Mouse (Mus musculus) hindbrain, embryonic 12.5 days (tissue): ENCODE data around the gene Zbtb20. TPM values are rescaled to one million over a fixed set of nuclear protein-coding genes. Genes with fewer than 3 reads are reported as not detected.

ENCODE experiments used
- ATAC-seq: fragments of 200-750 bp; cut with Nextera tagmentation; 2 replicates; pipeline ENCODE4 v1.8.0; 2017; ENCODE audit warnings: moderate TSS enrichment; ENCODE audit not compliant: low FRiP score
- H3K27ac ChIP-seq: fragments of 300-500 bp; sonication (generic); 2 replicates; pipeline ENCODE4 v1.5.1; 2016; ENCODE audit warnings: mild to moderate bottlenecking
- H3K27me3 ChIP-seq: fragments of 300-500 bp; sonication (generic); 2 replicates; pipeline ENCODE4 v1.6.1; 2016; ENCODE audit warnings: mild to moderate bottlenecking
- H3K36me3 ChIP-seq: fragments of 300-500 bp; sonication (generic); 2 replicates; pipeline ENCODE4 v1.6.1; 2016; ENCODE audit warnings: mild to moderate bottlenecking
- H3K4me1 ChIP-seq: fragments of 300-500 bp; sonication (generic); 2 replicates; pipeline ENCODE4 v1.6.1; 2016
- H3K4me2 ChIP-seq: fragments of 300-500 bp; sonication (generic); replicated peaks from 2 replicates; pipeline ENCODE4 v1.6.1; 2016; ENCODE audit warnings: mild to moderate bottlenecking
- H3K4me3 ChIP-seq: fragments of 300-500 bp; sonication (generic); 2 replicates; pipeline ENCODE4 v1.5.1; 2016; ENCODE audit warnings: mild to moderate bottlenecking
- H3K9ac ChIP-seq: fragments of 300-500 bp; sonication (generic); 2 replicates; pipeline ENCODE4 v1.6.1; 2016; ENCODE audit warnings: mild to moderate bottlenecking, moderate library complexity
- H3K9me3 ChIP-seq: fragments of 300-500 bp; sonication (generic); replicated peaks from 2 replicates; pipeline ENCODE4 v1.6.1; 2016; ENCODE audit warnings: mild to moderate bottlenecking
- WGBS: fragments of 180-500 bp; shearing (Covaris S2); methylation state at CpG from one replicate; pipeline ENCODE4 v1.1.7; 2016; 5-methylcytosine and 5-hydroxymethylcytosine counted together
- polyA plus RNA-seq: library from polyadenylated mRNA; unstranded; fragments of >200 nt; fragmentation: Nextera tagmentation; extraction: Ambion mirVana; gene quantifications from 2 replicates; pipeline ENCODE4 v1.2.1, GENCODE M21; 2016

Gene Zbtb20
- polyA plus RNA-seq, 1 experiment from 2014 or later = 64.6 TPM

GRCm38 (mm10) chr16:43385620-43386210, 510.0 kb downstream of the Zbtb20 start:
- Histone ChIP-seq H3K9me3 (no peaks in the 10 kb centered on the region), H3K9ac (no peak overlapping the region), H3K27me3 (no peaks in the 10 kb centered on the region), H3K36me3 (no peaks in the 10 kb centered on the region), H3K27ac (no peak overlapping the region), H3K4me1 (no peaks in the 10 kb centered on the region), H3K4me3 (no peak overlapping the region), H3K4me2 (no peak overlapping the region)
- no peak for ATAC-seq
- 56% methylated on average over 5 of the region's 5 CpGs for WGBS

GRCm38 (mm10) chr16:43386426-43386825, 510.7 kb downstream of the Zbtb20 start:
- Histone ChIP-seq H3K4me1 (no peaks in the 10 kb centered on the region), H3K4me2 (no peak overlapping the region), H3K36me3 (no peaks in the 10 kb centered on the region), H3K9ac (no peak overlapping the region), H3K4me3 (no peak overlapping the region), H3K27ac (no peak overlapping the region), H3K27me3 (no peaks in the 10 kb centered on the region), H3K9me3 (no peaks in the 10 kb centered on the region)
- WGBS = 85% methylated on average over 5 of the region's 5 CpGs
- no peak for ATAC-seq

GRCm38 (mm10) chr16:43388389-43388788, 512.7 kb downstream of the Zbtb20 start:
- WGBS = 95% methylated on average over 5 of the region's 5 CpGs
- Histone ChIP-seq H3K4me1 (no peaks in the 10 kb centered on the region), H3K9ac (no peak overlapping the region), H3K27ac (no peak overlapping the region), H3K36me3 (no peaks in the 10 kb centered on the region), H3K4me3 (no peak overlapping the region), H3K9me3 (no peaks in the 10 kb centered on the region), H3K27me3 (no peaks in the 10 kb centered on the region), H3K4me2 (no peak overlapping the region)
- ATAC-seq = no peak

GRCm38 (mm10) chr16:43390387-43390786, 514.7 kb downstream of the Zbtb20 start:
- Histone ChIP-seq H3K4me2 (no peak overlapping the region), H3K27me3 (no peaks in the 10 kb centered on the region), H3K9ac (no peak overlapping the region), H3K36me3 (no peaks in the 10 kb centered on the region), H3K27ac (no peak overlapping the region), H3K4me1 (no peaks in the 10 kb centered on the region), H3K9me3 (no peaks in the 10 kb centered on the region), H3K4me3 (no peak overlapping the region)
- no peak for ATAC-seq
- WGBS = 93% methylated on average over 4 of the region's 4 CpGs

DNA sequence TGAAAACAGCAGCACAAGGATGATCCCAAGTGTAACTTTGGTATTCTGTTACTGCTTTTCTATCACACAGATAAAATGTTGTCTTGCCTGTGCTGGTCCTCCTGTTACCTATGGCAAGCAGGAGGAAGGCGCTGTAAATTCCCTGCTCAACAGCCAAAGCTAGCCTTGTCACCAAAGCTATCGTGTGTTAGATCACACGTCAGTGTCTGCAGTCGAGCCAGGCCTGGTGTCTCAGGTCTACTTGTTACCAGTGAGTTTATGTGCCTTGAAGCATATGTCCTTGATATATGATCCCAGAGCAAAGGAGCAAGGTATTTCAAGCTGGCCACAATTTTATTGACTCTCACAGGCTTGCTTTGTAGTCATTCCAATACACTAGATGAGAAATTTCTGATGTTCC, 517.7 kb downstream of the Zbtb20 start:
- WGBS = 79% methylated on average over 4 of the region's 4 CpGs
- Histone ChIP-seq H3K9ac (no peak overlapping the region), H3K9me3 (no peaks in the 10 kb centered on the region), H3K4me2 (no peak overlapping the region), H3K27ac (no peak overlapping the region), H3K36me3 (no peaks in the 10 kb centered on the region), H3K4me1 (no peaks in the 10 kb centered on the region), H3K4me3 (no peak overlapping the region), H3K27me3 (no peaks in the 10 kb centered on the region)
- no peak for ATAC-seq

DNA sequence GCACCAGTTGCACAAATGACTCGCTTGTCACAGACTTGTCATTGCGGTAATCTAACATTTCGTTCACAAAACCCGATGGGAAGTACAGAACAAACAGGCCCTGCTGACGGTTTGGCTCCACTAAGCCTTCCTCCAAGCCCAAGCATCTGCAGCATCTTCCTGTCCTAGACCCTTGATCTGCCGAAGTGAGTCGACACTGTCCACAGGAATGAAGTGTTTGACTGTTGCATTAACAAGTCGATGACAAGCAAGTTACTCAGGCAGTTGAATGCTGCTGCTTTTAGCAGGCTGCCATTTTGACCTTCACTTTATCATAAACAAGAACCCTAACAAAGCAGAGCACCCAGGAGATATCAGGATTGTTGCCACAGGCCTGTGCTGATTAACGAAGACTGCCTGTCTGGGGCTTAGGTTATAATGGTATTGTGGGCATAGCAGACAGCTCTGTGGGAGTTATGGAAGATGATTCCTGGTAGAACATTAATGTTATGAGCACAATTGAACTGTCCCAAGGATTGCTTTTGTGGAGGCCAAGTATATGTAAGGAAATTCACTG, 518.4 kb downstream of the Zbtb20 start:
- no peak overlapping the region for H3K4me3 ChIP-seq
- no peak overlapping the region for H3K27ac ChIP-seq
- no peak for ATAC-seq
- no peaks in the 10 kb centered on the region for H3K36me3 ChIP-seq
- WGBS = 66% methylated on average over 9 of the region's 9 CpGs
- no peaks in the 10 kb centered on the region for H3K4me1 ChIP-seq
- H3K9ac ChIP-seq = no peak overlapping the region
- H3K9me3 ChIP-seq = no peaks in the 10 kb centered on the region
- H3K4me2 ChIP-seq = no peak overlapping the region
- H3K27me3 ChIP-seq = no peaks in the 10 kb centered on the region

GRCm38 (mm10) chr16:43394760-43395159, 519.1 kb downstream of the Zbtb20 start:
- Histone ChIP-seq H3K36me3 (no peaks in the 10 kb centered on the region), H3K27me3 (no peaks in the 10 kb centered on the region), H3K4me2 (no peak overlapping the region), H3K4me1 (no peaks in the 10 kb centered on the region), H3K9me3 (no peaks in the 10 kb centered on the region), H3K4me3 (no peak overlapping the region), H3K9ac (no peak overlapping the region), H3K27ac (no peak overlapping the region)
- ATAC-seq = no peak
- 88% methylated on average over 2 of the region's 2 CpGs for WGBS

DNA sequence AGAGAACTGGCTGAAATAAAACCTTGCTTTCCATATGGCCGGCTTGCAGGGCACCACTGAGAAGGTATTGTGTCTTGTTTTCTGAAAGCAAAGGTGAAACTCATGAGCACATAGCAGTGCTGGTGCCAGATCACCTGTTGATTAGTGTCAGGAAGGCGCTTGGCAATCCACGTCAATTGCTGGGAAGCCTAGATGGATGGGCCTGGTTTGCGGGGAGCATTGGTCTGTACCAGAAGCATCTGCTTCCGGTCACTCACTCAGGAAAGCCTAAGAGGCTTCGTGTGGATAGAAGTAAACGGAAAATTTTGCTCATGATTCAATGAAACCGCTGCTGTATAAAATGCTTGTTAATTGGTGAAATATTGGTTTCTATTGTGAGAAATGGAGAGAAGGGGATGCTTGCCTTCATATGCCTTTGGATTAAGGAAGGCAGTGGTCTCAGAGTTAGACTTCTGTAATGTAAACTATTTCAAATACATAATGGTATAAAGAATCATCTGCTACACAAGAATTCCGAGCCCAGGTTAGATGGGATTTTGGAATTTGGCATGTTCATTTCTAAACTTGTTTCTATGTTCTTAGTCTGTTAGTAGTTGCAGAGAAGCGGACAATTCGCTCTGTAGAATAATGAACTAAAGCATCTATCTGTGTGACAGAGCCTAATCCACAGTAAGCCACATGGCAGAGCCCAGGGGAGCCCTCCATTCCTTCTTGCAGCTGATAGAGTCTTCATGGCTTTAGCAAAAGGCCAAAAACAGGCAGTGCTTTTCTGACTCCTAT, 521.4 kb downstream of the Zbtb20 start:
- H3K27ac ChIP-seq = no peak overlapping the region

DNA sequence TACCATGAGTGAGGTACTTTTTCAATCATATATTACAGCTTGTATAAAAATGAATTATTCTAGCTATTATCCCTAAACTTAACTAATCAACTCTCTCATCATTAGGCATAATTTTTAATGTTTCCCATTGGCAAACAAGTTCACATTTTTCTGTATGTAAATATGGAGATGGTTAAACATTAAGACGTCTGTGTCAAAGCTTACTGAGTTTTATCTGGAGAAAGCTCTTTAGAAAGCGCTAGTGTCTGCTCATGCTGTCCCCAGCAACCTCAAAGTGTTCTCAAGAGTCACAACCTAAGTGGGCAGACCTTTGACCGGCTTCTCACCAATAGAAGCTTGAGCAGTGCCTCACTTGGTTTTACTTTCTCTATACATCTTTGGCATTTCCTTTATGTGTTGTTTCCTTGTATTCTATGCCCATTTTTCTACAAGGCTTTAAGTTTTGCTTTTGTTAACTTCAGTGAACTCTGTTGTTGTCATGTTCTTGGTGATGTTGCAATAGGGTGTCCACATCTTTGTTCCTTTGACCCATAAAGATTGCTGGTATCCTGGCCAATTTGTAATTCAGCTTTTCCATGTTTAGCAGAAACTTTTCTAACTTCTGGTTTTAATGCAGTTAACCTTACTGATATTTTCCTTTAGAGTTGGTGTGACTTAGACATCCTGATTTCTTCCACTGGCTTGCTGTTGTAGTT, 522.1 kb downstream of the Zbtb20 start:
- Histone ChIP-seq H3K4me3 (no peak overlapping the region), H3K9ac (no peak overlapping the region), H3K9me3 (no peaks in the 10 kb centered on the region), H3K27ac (no peak overlapping the region), H3K4me2 (no peak overlapping the region), H3K4me1 (no peaks in the 10 kb centered on the region), H3K27me3 (no peaks in the 10 kb centered on the region), H3K36me3 (no peaks in the 10 kb centered on the region)
- ATAC-seq = no peak
- WGBS = 92% methylated on average over 3 of the region's 3 CpGs

More for the DNA sequence above, 521.4 kb downstream of the Zbtb20 start:
- no peak for ATAC-seq
- H3K4me1 ChIP-seq = no peaks in the 10 kb centered on the region
- H3K27me3 ChIP-seq = no peaks in the 10 kb centered on the region
- 86% methylated on average over 11 of the region's 11 CpGs for WGBS
- H3K9me3 ChIP-seq = no peaks in the 10 kb centered on the region
- no peak overlapping the region for H3K9ac ChIP-seq
- no peak overlapping the region for H3K4me2 ChIP-seq
- no peaks in the 10 kb centered on the region for H3K36me3 ChIP-seq
- H3K4me3 ChIP-seq = no peak overlapping the region

DNA sequence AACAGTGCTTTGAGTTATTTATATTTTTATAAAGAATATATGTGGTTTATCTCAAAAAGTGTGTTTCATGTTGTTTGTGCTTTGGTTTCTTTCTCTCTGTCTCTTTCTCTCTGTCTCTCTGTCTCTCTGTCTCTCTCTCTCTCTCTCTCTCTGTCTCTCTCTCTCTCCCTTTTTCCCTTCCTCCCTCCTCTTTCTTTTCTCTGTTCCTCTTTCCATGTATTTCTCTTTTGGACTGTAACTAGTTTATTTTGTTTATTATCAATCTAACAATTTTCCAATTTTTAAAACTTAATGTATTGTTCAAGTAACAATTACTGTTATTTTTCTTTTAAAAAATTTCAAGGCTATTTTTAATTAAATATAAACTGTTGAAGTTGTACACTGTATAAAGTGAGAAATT, 523.7 kb downstream of the Zbtb20 start:
- Histone ChIP-seq H3K4me3 (no peak overlapping the region), H3K4me1 (no peaks in the 10 kb centered on the region), H3K4me2 (no peak overlapping the region), H3K9me3 (no peaks in the 10 kb centered on the region), H3K36me3 (no peaks in the 10 kb centered on the region), H3K27ac (no peak overlapping the region), H3K9ac (no peak overlapping the region), H3K27me3 (no peaks in the 10 kb centered on the region)
- ATAC-seq = no peak

GRCm38 (mm10) chr16:43400046-43400445, 524.4 kb downstream of the Zbtb20 start:
- no peak overlapping the region for H3K9ac ChIP-seq
- H3K36me3 ChIP-seq = no peaks in the 10 kb centered on the region
- no peaks in the 10 kb centered on the region for H3K27me3 ChIP-seq
- no peak overlapping the region for H3K4me3 ChIP-seq
- H3K9me3 ChIP-seq = no peaks in the 10 kb centered on the region
- no peak for ATAC-seq
- H3K4me2 ChIP-seq = no peak overlapping the region
- H3K27ac ChIP-seq = no peak overlapping the region
- no peaks in the 10 kb centered on the region for H3K4me1 ChIP-seq

GRCm38 (mm10) chr16:43400949-43401348, 525.3 kb downstream of the Zbtb20 start:
- no peak for ATAC-seq
- H3K9me3 ChIP-seq = no peaks in the 10 kb centered on the region
- WGBS = 85% methylated on average over 2 of the region's 2 CpGs
- no peak overlapping the region for H3K4me2 ChIP-seq
- no peak overlapping the region for H3K9ac ChIP-seq
- H3K27ac ChIP-seq = no peak overlapping the region
- no peaks in the 10 kb centered on the region for H3K27me3 ChIP-seq
- no peaks in the 10 kb centered on the region for H3K4me1 ChIP-seq
- no peak overlapping the region for H3K4me3 ChIP-seq
- no peaks in the 10 kb centered on the region for H3K36me3 ChIP-seq
